Mouse (Mus musculus): Measurements from ENCODE around the gene Rps9. TPM values are rescaled to one million over a fixed set of nuclear protein-coding genes. Genes with fewer than 3 reads are reported as not detected.

Gene Rps9
- total and polyA plus RNA-seq, 2 experiments from 2014 or later: 816 to 888 TPM

DNA sequence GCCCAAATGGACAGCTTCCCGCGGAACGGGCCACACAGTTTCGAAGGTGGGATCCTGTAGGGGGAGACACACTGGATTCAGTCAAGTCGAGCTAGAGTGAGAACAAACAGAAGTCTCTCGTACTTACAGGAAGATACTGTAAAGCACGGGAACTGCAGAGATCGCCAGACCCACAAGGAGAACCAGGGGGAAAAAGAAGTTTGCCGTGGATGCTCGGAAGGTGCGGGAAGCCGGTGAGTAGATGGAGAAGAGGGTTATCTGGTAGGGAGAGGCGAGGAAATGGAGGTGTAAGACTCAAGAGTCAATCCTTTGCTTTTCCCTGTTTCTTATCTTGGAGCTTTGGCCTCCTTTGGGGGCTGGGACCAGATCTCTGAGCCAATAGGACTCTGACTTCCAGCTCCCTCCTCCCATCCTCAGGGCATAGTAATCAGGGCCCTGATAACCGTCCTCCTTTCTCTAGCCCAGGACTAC lies 36.8 kb upstream of the Rps9 start:
- ATAC-seq (ENCODE audit: insufficient read depth, low read depth): no peak
- DNase-seq (ENCODE audit: low spot score): peak; percentile 17
- H3K9me3 ChIP-seq (replicated peaks; ENCODE audit: control insufficient read depth, low read length): no peaks in the 10 kb centered on the region
- H3K4me1 ChIP-seq (ENCODE audit: control insufficient read depth, insufficient read depth): peaks cover 18% of the 10 kb centered on the region
- H3K27me3 ChIP-seq (ENCODE audit: control insufficient read depth, insufficient read depth, low read length): no peaks in the 10 kb centered on the region
- TF ChIP-seq EP300 (IDR thresholded peaks at IDR 0.05; ENCODE audit: low read depth) (no peak), CTCF (IDR thresholded peaks at IDR 0.05; ENCODE audit: low read depth) (peak; percentile 25)
- H3K4me2 ChIP-seq (ENCODE audit: low read depth, low read length): peak overlapping the region; percentile 40
- H3K9ac ChIP-seq (replicated peaks; ENCODE audit: low read depth, low read length): no peak overlapping the region; the same call in 1 of the 2 replicates
- peak overlapping the region; percentile 17 for H3K4me3 ChIP-seq (ENCODE audit: low read depth, low read length)
- WGBS: 13% methylated on average over 14 of the region's 14 CpGs
- H3K27ac ChIP-seq (ENCODE audit: low read depth): peak overlapping the region; percentile 2; the same call in 1 of the 2 replicates
- peaks cover 16% of the 10 kb centered on the region for H3K36me3 ChIP-seq (replicated peaks; ENCODE audit: control insufficient read depth, insufficient read depth, low read length)

DNA sequence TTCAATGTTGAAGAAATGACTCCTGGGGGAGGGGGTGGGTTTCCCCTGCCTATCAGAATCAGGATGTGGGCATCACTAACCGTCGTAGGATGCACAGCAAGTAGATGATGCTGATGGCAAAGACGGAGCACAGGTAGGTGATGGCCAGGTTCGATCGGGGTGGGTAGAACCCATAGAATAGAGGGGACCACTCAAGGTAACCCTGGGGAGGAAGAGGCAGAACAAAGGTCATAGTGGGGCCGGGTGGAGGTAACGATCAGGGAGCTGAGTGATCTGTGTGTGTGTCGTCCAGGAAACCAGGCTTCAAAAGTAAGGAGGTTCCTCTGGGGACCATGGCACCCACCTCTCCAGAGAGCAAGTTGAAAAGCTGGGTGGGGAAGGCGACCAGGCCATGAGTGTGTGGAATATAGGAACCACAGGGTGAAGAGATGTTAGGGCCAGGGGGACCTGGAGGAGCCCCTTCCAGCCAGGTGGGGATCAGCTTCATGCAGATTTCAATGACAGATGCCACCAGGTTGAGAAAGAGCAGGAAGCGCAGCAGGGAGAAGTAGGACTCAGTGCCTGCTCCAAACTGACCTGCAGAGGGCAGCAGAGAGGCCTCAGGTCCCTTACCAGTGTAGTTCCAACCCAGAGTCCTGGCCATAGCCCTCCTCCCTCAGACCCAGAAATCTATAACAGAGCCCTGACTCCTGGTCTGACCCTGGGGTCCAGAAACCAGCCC lies 29.1 kb upstream of the Rps9 start:
- peak; percentile 89 for TF ChIP-seq CTCF (IDR thresholded peaks at IDR 0.05; ENCODE audit: low read depth)
- no peak for TF ChIP-seq EP300 (IDR thresholded peaks at IDR 0.05; ENCODE audit: low read depth)
- no peaks in the 10 kb centered on the region for H3K4me1 ChIP-seq (ENCODE audit: control insufficient read depth, insufficient read depth)
- ATAC-seq (ENCODE audit: insufficient read depth, low read depth) (peak; percentile 85), DNase-seq (ENCODE audit: low spot score) (peak; percentile 78)
- no peak overlapping the region for H3K4me2 ChIP-seq (ENCODE audit: low read depth, low read length)
- 68% methylated on average over 10 of the region's 10 CpGs for WGBS
- peaks cover 3% of the 10 kb centered on the region; the same call in 1 of the 2 replicates for H3K36me3 ChIP-seq (replicated peaks; ENCODE audit: control insufficient read depth, insufficient read depth, low read length)
- no peaks in the 10 kb centered on the region for H3K9me3 ChIP-seq (replicated peaks; ENCODE audit: control insufficient read depth, low read length)
- H3K9ac ChIP-seq (replicated peaks; ENCODE audit: low read depth, low read length): no peak overlapping the region
- no peaks in the 10 kb centered on the region for H3K27me3 ChIP-seq (ENCODE audit: control insufficient read depth, insufficient read depth, low read length)
- no peak overlapping the region for H3K27ac ChIP-seq (ENCODE audit: low read depth)
- H3K4me3 ChIP-seq (ENCODE audit: low read depth, low read length): no peak overlapping the region

DNA sequence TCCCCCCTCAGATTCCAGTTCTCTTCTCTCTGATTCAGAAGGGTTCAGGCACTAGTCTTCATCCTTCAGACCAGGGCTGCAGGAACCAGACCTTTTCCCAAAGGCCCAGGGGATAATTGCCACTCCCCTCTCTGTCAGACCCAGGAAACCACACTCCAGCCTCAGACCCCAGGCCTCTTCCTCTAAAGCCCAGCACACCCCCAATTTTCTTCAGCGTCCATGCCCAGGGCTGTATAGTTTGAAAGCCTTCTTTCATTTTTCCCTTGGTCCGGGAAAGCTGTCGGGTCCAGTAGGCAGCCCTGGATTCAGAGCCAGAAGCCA lies 28.6 kb upstream of the Rps9 start:
- no peak overlapping the region for H3K4me2 ChIP-seq (ENCODE audit: low read depth, low read length)
- H3K27me3 ChIP-seq (ENCODE audit: control insufficient read depth, insufficient read depth, low read length): no peaks in the 10 kb centered on the region
- no peaks in the 10 kb centered on the region for H3K4me1 ChIP-seq (ENCODE audit: control insufficient read depth, insufficient read depth)
- ATAC-seq (ENCODE audit: insufficient read depth, low read depth) (no peak), DNase-seq (ENCODE audit: low spot score) (no peak)
- H3K9ac ChIP-seq (replicated peaks; ENCODE audit: low read depth, low read length): no peak overlapping the region
- TF ChIP-seq EP300 (IDR thresholded peaks at IDR 0.05; ENCODE audit: low read depth) (no peak), CTCF (IDR thresholded peaks at IDR 0.05; ENCODE audit: low read depth) (no peak)
- no peak overlapping the region for H3K27ac ChIP-seq (ENCODE audit: low read depth)
- no peak overlapping the region for H3K4me3 ChIP-seq (ENCODE audit: low read depth, low read length)
- H3K36me3 ChIP-seq (replicated peaks; ENCODE audit: control insufficient read depth, insufficient read depth, low read length): peaks cover 4% of the 10 kb centered on the region; the same call in 1 of the 2 replicates
- 88% methylated on average over 3 of the region's 3 CpGs for WGBS
- no peaks in the 10 kb centered on the region for H3K9me3 ChIP-seq (replicated peaks; ENCODE audit: control insufficient read depth, low read length)

DNA sequence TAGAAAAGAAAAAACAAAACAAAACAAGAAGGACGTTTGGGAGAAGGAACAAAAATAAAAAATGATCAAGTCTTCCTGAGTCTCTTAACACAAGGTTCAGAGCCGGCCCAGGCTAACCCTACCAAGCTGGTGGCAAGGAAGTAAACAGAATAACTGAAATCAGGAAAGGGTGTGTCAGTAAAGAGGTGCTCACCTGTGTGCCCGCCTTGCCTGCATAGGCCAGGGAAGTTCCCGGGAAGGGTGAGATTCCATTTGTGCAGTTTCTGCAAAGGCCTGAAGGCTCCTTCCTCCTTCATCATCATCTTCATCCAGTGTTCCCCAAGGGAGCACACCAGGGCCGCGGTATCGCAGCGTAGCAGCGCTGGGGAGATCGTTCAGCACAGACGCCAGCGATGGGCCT lies 27.4 kb upstream of the Rps9 start:
- peaks cover 10% of the 10 kb centered on the region; the same call in 1 of the 2 replicates for H3K36me3 ChIP-seq (replicated peaks; ENCODE audit: control insufficient read depth, insufficient read depth, low read length)
- no peak overlapping the region for H3K27ac ChIP-seq (ENCODE audit: low read depth)
- no peak overlapping the region for H3K4me2 ChIP-seq (ENCODE audit: low read depth, low read length)
- no peaks in the 10 kb centered on the region for H3K9me3 ChIP-seq (replicated peaks; ENCODE audit: control insufficient read depth, low read length)
- H3K27me3 ChIP-seq (ENCODE audit: control insufficient read depth, insufficient read depth, low read length): no peaks in the 10 kb centered on the region
- no peak for ATAC-seq (ENCODE audit: insufficient read depth, low read depth)
- no peak overlapping the region for H3K4me3 ChIP-seq (ENCODE audit: low read depth, low read length)
- TF ChIP-seq CTCF (IDR thresholded peaks at IDR 0.05; ENCODE audit: low read depth) (no peak), EP300 (IDR thresholded peaks at IDR 0.05; ENCODE audit: low read depth) (no peak)
- H3K9ac ChIP-seq (replicated peaks; ENCODE audit: low read depth, low read length): no peak overlapping the region
- no peak for DNase-seq (ENCODE audit: low spot score)
- WGBS: 81% methylated on average over 12 of the region's 12 CpGs
- H3K4me1 ChIP-seq (ENCODE audit: control insufficient read depth, insufficient read depth): no peaks in the 10 kb centered on the region

DNA sequence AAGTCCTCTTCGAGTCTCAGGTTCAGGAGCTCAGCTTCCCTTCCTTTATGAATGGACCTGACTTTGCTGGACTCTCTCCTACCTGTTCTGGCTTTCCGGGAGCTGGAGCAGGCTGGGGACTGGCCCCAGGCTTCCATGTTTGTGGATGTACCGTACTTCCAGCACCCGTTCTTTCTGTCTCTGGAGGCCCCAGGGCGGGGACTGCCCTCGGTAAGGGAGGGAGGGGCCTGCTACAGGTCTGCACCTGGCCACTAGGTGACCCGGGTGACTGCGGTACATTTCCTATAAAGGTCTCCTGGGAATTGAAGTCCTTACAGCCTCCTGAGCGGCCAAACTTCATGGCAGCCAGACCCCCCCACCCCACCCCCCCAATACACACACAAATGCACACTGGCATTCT lies 26.5 kb upstream of the Rps9 start, which contains the start of gene Tmc4:
Gene Tmc4 (minus strand): TSS at position 212 of the 400 bp plus-strand sequence.
- Histone ChIP-seq H3K4me2 (ENCODE audit: low read depth, low read length) (no peak within 1 kb of the TSS), H3K9ac (replicated peaks; ENCODE audit: low read depth, low read length) (no peak within 1 kb of the TSS)

More for the DNA sequence above, 26.5 kb upstream of the Rps9 start, which contains the start of gene Tmc4:
- TF ChIP-seq EP300 (IDR thresholded peaks at IDR 0.05; ENCODE audit: low read depth) (no peak), CTCF (IDR thresholded peaks at IDR 0.05; ENCODE audit: low read depth) (no peak)
- Histone ChIP-seq H3K4me1 (ENCODE audit: control insufficient read depth, insufficient read depth) (no peaks in the 10 kb centered on the region), H3K27ac (ENCODE audit: low read depth) (no peak within 1 kb of the TSS), H3K4me3 (ENCODE audit: low read depth, low read length) (no peak within 1 kb of the TSS), H3K27me3 (ENCODE audit: control insufficient read depth, insufficient read depth, low read length) (no peaks in the 10 kb centered on the region), H3K36me3 (replicated peaks; ENCODE audit: control insufficient read depth, insufficient read depth, low read length) (peaks cover 10% of the 10 kb centered on the region; the same call in 1 of the 2 replicates), H3K9me3 (replicated peaks; ENCODE audit: control insufficient read depth, low read length) (no peaks in the 10 kb centered on the region)
- DNase-seq (ENCODE audit: low spot score) (no peak), ATAC-seq (ENCODE audit: insufficient read depth, low read depth) (no peak)
- WGBS: 55% methylated on average over 9 of the region's 9 CpGs
